10 mouse cellular contexts compared by ENCODE assay signal in the genomic region with DNA sequence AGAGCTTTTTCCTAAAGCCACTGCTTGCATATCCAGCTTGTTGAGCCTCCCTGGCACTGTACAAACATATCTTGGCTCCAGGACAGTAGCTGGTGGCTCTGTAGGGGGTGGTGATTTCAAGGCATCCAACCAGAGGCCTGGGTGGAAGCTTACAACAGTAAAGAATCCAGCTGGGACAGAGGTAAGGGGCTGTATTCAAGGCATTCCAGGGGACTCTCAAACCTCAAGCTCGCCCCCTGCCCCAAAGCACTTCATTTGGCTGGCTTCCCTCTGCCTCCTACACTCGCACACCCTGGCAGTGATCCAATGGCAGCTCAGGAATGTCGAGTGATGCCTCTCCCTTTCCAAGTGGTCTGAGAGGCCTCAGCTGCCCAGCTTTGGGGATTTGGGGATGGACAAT. TPM values are rescaled to one million over a fixed set of nuclear protein-coding genes. Genes with fewer than 3 reads are reported as not detected.
DNase-seq lines count a peak whose midpoint lies in the region; ATAC-seq and TF ChIP-seq lines count a peak whose summit lies in the region.
"Had no signal": no experiment of that assay in that cellular context is flagged by ENCODE, and none has a peak within 500 bp of the region (broad histone marks: within the 10 kb centered on the region; RNA-seq: fewer than 3 reads in every experiment).

No protein-coding gene starts in this region.

- no peak for TF ChIP-seq CTCF in gastrocnemius, adult 2 months (IDR thresholded peaks at IDR 0.05)

- peaks cover 48% of the 10 kb centered on the region for H3K4me1 ChIP-seq in heart, embryonic 16.5 days (ENCODE audit: control insufficient read depth, insufficient read depth, low read length)

- WGBS in heart, embryonic 16.5 days = 12% methylated on average over 3 of the region's 3 CpGs

- DNase-seq in gastrocnemius, adult 2 months = no peak
- no peak for DNase-seq in gastrocnemius, postnatal 36 days
- peak; percentile 79 for DNase-seq in NIH3T3 (ENCODE audit: low read depth)
- peak; percentile 83 to 86 for DNase-seq in lung, adult 18-20 months
- DNase-seq in layer of hippocampus, postnatal 36 days = no peak
- DNase-seq in spleen, postnatal 10 days (ENCODE audit: low spot score in 2 of 2) = no peak
- DNase-seq in thymus, postnatal 14 days = no peak

- H3K27me3 ChIP-seq in heart, embryonic 16.5 days (ENCODE audit: control insufficient read depth, insufficient read depth, low read length) = no peaks in the 10 kb centered on the region

- no peaks in the 10 kb centered on the region for H3K36me3 ChIP-seq in heart, embryonic 16.5 days (ENCODE audit: control insufficient read depth, insufficient read depth)

- ATAC-seq in heart, embryonic 16.5 days (replicated peaks; ENCODE audit: extremely low read depth, insufficient read depth, low FRiP score) = no peak

- H3K9ac ChIP-seq in heart, embryonic 16.5 days (ENCODE audit: low read length) = peak overlapping the region; percentile 51

- intact Hi-C loops in gastrocnemius, adult 2 months (cut with DNase I) = loop anchor here (5.0 kb wide), 1 partner anchor 63 kb away; a partner anchor contains a TSS
- intact Hi-C loops in gastrocnemius, postnatal 36 days (cut with DNase I) = loop anchor here (5.0 kb wide), 1 partner anchor 158 kb away; no protein-coding TSS in a partner anchor

- H3K27ac ChIP-seq in gastrocnemius, adult 2 months = peak overlapping the region; percentile 20; the same call in 1 of the 2 replicates
- H3K27ac ChIP-seq in heart, embryonic 16.5 days (ENCODE audit: low read length) = peak overlapping the region; percentile 92

- no peaks in the 10 kb centered on the region for H3K9me3 ChIP-seq in heart, embryonic 16.5 days (replicated peaks; ENCODE audit: control insufficient read depth, low read length)
- H3K9me3 ChIP-seq: megakaryocyte, embryonic 14.5 days had no signal

- no peak overlapping the region for H3K4me3 ChIP-seq in gastrocnemius, adult 2 months
- H3K4me3 ChIP-seq in heart, embryonic 16.5 days (ENCODE audit: low read length) = no peak overlapping the region
- H3K4me3 ChIP-seq: megakaryocyte, embryonic 14.5 days had no signal

- peak overlapping the region; percentile 33; the same call in 1 of the 2 replicates for H3K4me2 ChIP-seq in heart, embryonic 16.5 days (ENCODE audit: low read depth, low read length)

RNA-seq across cellular contexts. Expression of a gene that starts 2.5 kb away (rescaled TPM):
- total RNA-seq in gastrocnemius, adult 2 months (2021) = 1 to 10 TPM; 2.2 to 2.3 TPM
- total RNA-seq in gastrocnemius, postnatal 36 days (2021) = 1 to 10 TPM; 2.4 to 2.9 TPM
- 31.5 and 46.1 TPM in 2 replicates for polyA plus RNA-seq in heart, embryonic 16.5 days (2015; fragmentation: Nextera tagmentation; extraction: Ambion mirVana)
- 10 to 100 TPM; 24.3 to 24.5 TPM for total RNA-seq in layer of hippocampus, postnatal 36 days (2021)

RNA-seq across cellular contexts. Expression of a gene that starts 37.4 kb away (rescaled TPM):
- 1 to 10 TPM; 4.0 to 4.7 TPM for total RNA-seq in gastrocnemius, adult 2 months (2021)
- 1 to 10 TPM; 4.5 to 4.6 TPM for total RNA-seq in gastrocnemius, postnatal 36 days (2021)
- polyA plus RNA-seq in heart, embryonic 16.5 days (2015; fragmentation: Nextera tagmentation; extraction: Ambion mirVana) = 22.1 and 24.0 TPM in 2 replicates
- 10 to 100 TPM in 1 of 2 experiments, 1 to 10 TPM in 1; 8.9 to 10.4 TPM for total RNA-seq in layer of hippocampus, postnatal 36 days (2021)

RNA-seq across cellular contexts. Expression of a gene that starts 37.5 kb away (rescaled TPM):
- under 1 TPM; 0.28 to 0.46 TPM for total RNA-seq in gastrocnemius, adult 2 months (2021)
- total RNA-seq in gastrocnemius, postnatal 36 days (2021) = under 1 TPM in 1 of 2 experiments, not detected in 1; 0.15 TPM
- polyA plus RNA-seq in heart, embryonic 16.5 days (2015; fragmentation: Nextera tagmentation; extraction: Ambion mirVana) = 0.28 and 0.30 TPM in 2 replicates
- under 1 TPM; 0.52 to 0.58 TPM for total RNA-seq in layer of hippocampus, postnatal 36 days (2021)
- total RNA-seq: hematopoietic stem cell, adult 5-6 weeks had no signal

RNA-seq across cellular contexts. Expression of a gene that starts 58.5 kb away (rescaled TPM):
- total RNA-seq in gastrocnemius, adult 2 months (2021) = 1,000 to 10,000 TPM; 2,168 to 2,432 TPM
- 1,000 to 10,000 TPM; 1,946 to 2,068 TPM for total RNA-seq in gastrocnemius, postnatal 36 days (2021)
- polyA plus RNA-seq in heart, embryonic 16.5 days (2015; fragmentation: Nextera tagmentation; extraction: Ambion mirVana) = 1,934 and 2,252 TPM in 2 replicates
- 1,000 to 10,000 TPM; 2,856 to 3,180 TPM for total RNA-seq in layer of hippocampus, postnatal 36 days (2021)

Comparison
In these comparisons a context has a peak if more than half of its experiments do, and no peak if none do; other contexts are left out.
1. DNase-seq: peak in NIH3T3 (single experiment) and lung, adult 18-20 months (2 of 2); none in gastrocnemius, adult 2 months (single experiment), gastrocnemius, postnatal 36 days (0 of 2), layer of hippocampus, postnatal 36 days (0 of 2), spleen, postnatal 10 days (0 of 2) and thymus, postnatal 14 days (single experiment).
2. RNA of a gene that starts 2.5 kb away (total RNA-seq): 24.3 to 24.5 TPM in layer of hippocampus, postnatal 36 days; 2.4 to 2.9 TPM in gastrocnemius, postnatal 36 days and 2.2 to 2.3 TPM in gastrocnemius, adult 2 months; every median in the first group is over 4 times any median in the second.